Mouse (Mus musculus) forebrain, embryonic 10.5 days (tissue): ENCODE results near the gene Spink2. TPM values are rescaled to one million over a fixed set of nuclear protein-coding genes. Genes with fewer than 3 reads are reported as not detected.

Experiments
- DNase-seq: peaks from one replicate; pipeline ENCODE4 v3.0.0-alpha.2; 2017; ENCODE audit warnings: low spot score; ENCODE audit errors: extremely low spot score
- H3K27ac ChIP-seq: fragments of 300-500 bp; sonication (generic); 2 replicates; pipeline ENCODE4 v1.5.1; 2016; ENCODE audit warnings: mild to moderate bottlenecking
- H3K27me3 ChIP-seq: fragments of 300-500 bp; sonication (generic); 2 replicates; pipeline ENCODE4 v1.6.1; 2016; ENCODE audit warnings: mild to moderate bottlenecking; ENCODE audit not compliant: poor library complexity, severe bottlenecking
- H3K36me3 ChIP-seq: fragments of 300-500 bp; sonication (generic); replicated peaks from 2 replicates; pipeline ENCODE4 v1.6.1; 2016; ENCODE audit warnings: mild to moderate bottlenecking, moderate library complexity
- H3K4me1 ChIP-seq: fragments of 300-500 bp; sonication (generic); 2 replicates; pipeline ENCODE4 v1.6.1; 2016
- H3K4me3 ChIP-seq: fragments of 300-500 bp; sonication (generic); 2 replicates; pipeline ENCODE4 v1.5.1; 2016; ENCODE audit warnings: mild to moderate bottlenecking, moderate library complexity
- H3K9me3 ChIP-seq: fragments of 300-500 bp; sonication (generic); 2 replicates; pipeline ENCODE4 v1.6.1; 2016; ENCODE audit warnings: mild to moderate bottlenecking, moderate library complexity
- WGBS: fragments of 180-500 bp; shearing (Covaris S2); methylation state at CpG from one replicate; pipeline ENCODE4 v1.1.7; 2016; 5-methylcytosine and 5-hydroxymethylcytosine counted together
- polyA plus RNA-seq: library from polyadenylated mRNA; unstranded; fragments of >200 nt; fragmentation: Nextera tagmentation; extraction: Ambion mirVana; gene quantifications from 2 replicates; pipeline ENCODE4 v1.2.1, GENCODE M21; 2016

Spink2 gene
- polyA plus RNA-seq, 1 experiment from 2014 or later = 0.64 TPM

DNA sequence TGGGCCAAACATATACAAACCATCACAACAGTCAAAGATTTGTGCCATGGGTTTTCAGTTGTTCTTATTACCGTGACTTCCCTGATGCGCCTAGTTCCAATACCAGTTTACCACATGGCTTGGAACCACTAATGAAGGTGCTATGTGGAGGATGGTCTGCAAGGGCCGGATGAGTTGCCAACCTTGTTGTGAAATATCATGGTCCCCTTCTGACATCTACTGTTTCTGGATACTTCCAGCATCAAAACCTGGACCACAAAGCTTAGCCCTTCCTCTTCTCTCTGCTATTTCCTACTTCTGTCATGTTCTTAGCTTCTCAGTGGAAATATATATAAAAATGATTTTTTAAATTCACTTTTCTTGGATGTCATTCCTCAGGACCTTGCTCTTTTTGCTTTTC lies 48.7 kb downstream of the Spink2 start:
- Histone ChIP-seq H3K4me3 (no peak overlapping the region), H3K27me3 (peaks cover 3% of the 10 kb centered on the region; the same call in 1 of the 2 replicates), H3K27ac (no peak overlapping the region), H3K9me3 (no peaks in the 10 kb centered on the region), H3K4me1 (peaks cover 10% of the 10 kb centered on the region), H3K36me3 (no peaks in the 10 kb centered on the region)
- 90% methylated on average over 3 of the region's 3 CpGs for WGBS
- DNase-seq = no peak

DNA sequence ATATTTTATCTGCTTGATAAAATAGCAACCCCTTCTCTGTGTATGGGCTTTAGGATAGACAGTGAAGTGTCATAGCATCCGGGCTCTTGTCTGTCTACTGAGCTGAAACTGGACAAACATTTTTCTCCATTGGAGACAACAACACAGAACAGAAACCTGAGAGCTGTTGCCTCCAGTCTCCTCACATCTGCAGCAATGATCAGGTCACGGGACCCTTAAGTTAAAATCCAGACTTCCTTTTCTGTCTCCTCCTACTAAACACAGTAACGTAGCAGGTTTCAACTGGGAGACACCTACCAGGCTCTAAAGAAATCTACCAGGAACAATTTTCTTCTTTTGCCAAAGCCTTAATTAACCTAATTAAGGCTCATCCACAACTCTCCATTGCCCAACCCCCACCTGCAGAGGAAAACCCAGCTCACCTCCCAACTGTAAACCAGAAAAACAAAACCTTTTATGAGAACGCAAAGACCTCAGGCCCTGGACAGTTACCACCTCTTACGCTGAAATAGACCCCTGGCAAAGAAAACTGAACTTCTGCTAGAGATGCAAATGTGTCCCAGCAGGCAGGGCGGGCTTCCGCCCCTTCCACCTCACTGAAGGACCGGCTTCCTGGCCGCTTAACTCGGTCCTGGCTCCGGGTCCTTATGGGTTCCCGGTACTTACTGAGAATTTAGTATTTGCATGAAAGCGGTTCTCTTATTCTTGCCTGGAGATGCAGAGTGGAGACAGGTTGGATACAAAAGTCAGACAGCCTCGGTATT lies 53.3 kb downstream of the Spink2 start:
- Histone ChIP-seq H3K27me3 (peaks cover 7% of the 10 kb centered on the region; the same call in 1 of the 2 replicates), H3K36me3 (no peaks in the 10 kb centered on the region), H3K9me3 (no peaks in the 10 kb centered on the region), H3K4me3 (no peak overlapping the region), H3K4me1 (peaks cover 6% of the 10 kb centered on the region), H3K27ac (no peak overlapping the region)
- no peak for DNase-seq
- 41% methylated on average over 14 of the region's 14 CpGs for WGBS

DNA sequence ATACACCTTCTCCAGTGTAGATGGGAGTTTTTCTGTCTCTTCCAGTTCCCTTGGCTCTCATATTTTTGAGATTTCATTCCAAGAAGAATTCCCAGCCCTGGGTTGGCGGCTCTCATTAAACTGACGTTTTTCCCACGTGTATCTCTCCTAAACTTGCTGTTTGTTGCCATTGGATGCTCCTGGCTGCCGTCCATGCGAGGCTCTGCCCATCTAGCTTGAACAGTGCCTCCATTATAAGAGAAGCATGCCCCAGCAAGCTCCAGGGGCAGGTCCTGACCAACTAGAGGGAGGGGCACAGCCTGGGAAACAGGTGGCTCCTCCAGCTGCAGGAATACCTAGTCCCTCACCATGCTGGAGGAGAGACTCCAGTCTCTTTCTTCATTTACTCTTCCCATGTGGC lies 54.3 kb downstream of the Spink2 start:
- H3K36me3 ChIP-seq = no peaks in the 10 kb centered on the region
- no peak overlapping the region for H3K4me3 ChIP-seq
- no peaks in the 10 kb centered on the region for H3K9me3 ChIP-seq
- no peak for DNase-seq
- H3K27me3 ChIP-seq = peaks cover 7% of the 10 kb centered on the region; the same call in 1 of the 2 replicates
- H3K4me1 ChIP-seq = peaks cover 6% of the 10 kb centered on the region
- WGBS = 82% methylated on average over 5 of the region's 5 CpGs
- H3K27ac ChIP-seq = no peak overlapping the region

- no peaks in the 10 kb centered on the region for H3K9me3 ChIP-seq
- no peak for DNase-seq
- peaks cover 6% of the 10 kb centered on the region for H3K4me1 ChIP-seq
- WGBS = 92% methylated on average over 12 of the region's 12 CpGs
- no peaks in the 10 kb centered on the region for H3K36me3 ChIP-seq
- no peak overlapping the region for H3K27ac ChIP-seq
- H3K4me3 ChIP-seq = no peak overlapping the region
- peaks cover 7% of the 10 kb centered on the region; the same call in 1 of the 2 replicates for H3K27me3 ChIP-seq
Observed at GRCm38 (mm10) chr5:77155526-77155925, 55.7 kb downstream of the Spink2 start.

Other genes starting within 250 kb of the Spink2 start
- gene Srp72, start 236.8 kb downstream of the Spink2 start, polyA plus RNA-seq = 80.8 and 81.1 TPM in 2 replicates
- gene Arl9, start 207.4 kb downstream of the Spink2 start, polyA plus RNA-seq = not detected in 2 replicates
- 0.25 and 0.26 TPM in 2 replicates for gene Thegl, start 195.4 kb downstream of the Spink2 start, polyA plus RNA-seq
- gene Hopx, start 96.3 kb downstream of the Spink2 start, polyA plus RNA-seq = 0.23 and 0.55 TPM in 2 replicates
- gene Rest, start 54.0 kb upstream of the Spink2 start, polyA plus RNA-seq = 21.6 and 22.3 TPM in 2 replicates
- gene Noa1, start 98.6 kb upstream of the Spink2 start, polyA plus RNA-seq = 36.9 and 38.9 TPM in 2 replicates
- 111 and 113 TPM in 2 replicates for gene Polr2b, start 98.7 kb upstream of the Spink2 start, polyA plus RNA-seq
- 4.4 and 5.1 TPM in 2 replicates for gene Igfbp7, start 196.6 kb upstream of the Spink2 start, polyA plus RNA-seq